Mouse (Mus musculus) ES-Bruce4 (cell line): Measurements from ENCODE around the gene Cwc25. TPM values are rescaled to one million over a fixed set of nuclear protein-coding genes. Genes with fewer than 3 reads are reported as not detected.

Source experiments
- H3K27ac ChIP-seq: 2 replicates; pipeline ENCODE4 v1.5.1; 2012; ENCODE audit warnings: low read length, inconsistent platforms; ENCODE audit not compliant: insufficient read depth
- H3K27me3 ChIP-seq: 2 replicates; pipeline ENCODE4 v1.6.1; 2012; ENCODE audit warnings: mild to moderate bottlenecking, low read length, inconsistent platforms; ENCODE audit not compliant: control insufficient read depth, poor library complexity, insufficient read depth, severe bottlenecking
- H3K36me3 ChIP-seq: 2 replicates; pipeline ENCODE4 v1.6.1; 2012; ENCODE audit warnings: inconsistent platforms, mild to moderate bottlenecking, low read length, moderate library complexity; ENCODE audit not compliant: control insufficient read depth, poor library complexity, insufficient read depth, severe bottlenecking
- H3K4me1 ChIP-seq: one replicate; pipeline ENCODE4 v1.8.1; 2011; ENCODE audit warnings: low read length; ENCODE audit not compliant: control insufficient read depth, insufficient read depth
- H3K4me3 ChIP-seq: 2 replicates; pipeline ENCODE4 v1.5.1; 2011; ENCODE audit warnings: low read depth, mild to moderate bottlenecking, low read length
- H3K9ac ChIP-seq: 2 replicates; pipeline ENCODE4 v1.6.1; 2012; ENCODE audit warnings: low read depth, mild to moderate bottlenecking, inconsistent platforms; ENCODE audit not compliant: poor library complexity, severe bottlenecking
- H3K9me3 ChIP-seq: replicated peaks from 2 replicates; pipeline ENCODE4 v1.6.1; 2012; ENCODE audit warnings: mild to moderate bottlenecking, low read length, inconsistent platforms; ENCODE audit not compliant: control insufficient read depth, poor library complexity, insufficient read depth, severe bottlenecking
- CTCF ChIP-seq: IDR thresholded peaks from one replicate; pipeline ENCODE4 v1.8.1; 2011; ENCODE audit warnings: low read depth, low read length
- EP300 ChIP-seq: IDR thresholded peaks from 2 replicates; pipeline ENCODE4 v1.6.1; 2011; ENCODE audit warnings: low read depth, low read length; ENCODE audit not compliant: insufficient read depth
- POLR2A ChIP-seq: IDR thresholded peaks from one replicate; pipeline ENCODE4 v1.8.1; 2011; ENCODE audit warnings: low read length; ENCODE audit not compliant: insufficient read depth
- polyA plus RNA-seq: library from polyadenylated mRNA; stranded (reverse); fragments of >200 nt; gene quantifications from 2 replicates; pipeline ENCODE4 v1.2.4, GENCODE M21; 2011; ENCODE audit warnings: low read depth; ENCODE audit not compliant: missing spikeins, insufficient read depth, insufficient read length

Cwc25 gene
- polyA plus RNA-seq, 1 experiment: 14.5 TPM

- H3K27ac ChIP-seq: no peak overlapping the region
- H3K9me3 ChIP-seq: no peaks in the 10 kb centered on the region
- TF ChIP-seq EP300: no peak
- TF ChIP-seq CTCF: no peak
- TF ChIP-seq POLR2A: no peak
- peaks cover 14% of the 10 kb centered on the region for H3K36me3 ChIP-seq
- H3K27me3 ChIP-seq: no peaks in the 10 kb centered on the region
- no peaks in the 10 kb centered on the region for H3K4me1 ChIP-seq
- H3K9ac ChIP-seq: no peak overlapping the region
- H3K4me3 ChIP-seq: no peak overlapping the region
Measured at GRCm38 (mm10) chr11:97701581-97702392, 64.6 kb downstream of the Cwc25 start.

- H3K27me3 ChIP-seq: no peaks in the 10 kb centered on the region
- H3K4me1 ChIP-seq: no peaks in the 10 kb centered on the region
- H3K9me3 ChIP-seq: no peaks in the 10 kb centered on the region
- H3K4me3 ChIP-seq: peak overlapping the region; percentile 90
- TF ChIP-seq POLR2A (no peak), EP300 (no peak), CTCF (no peak)
- H3K36me3 ChIP-seq: peaks cover 6% of the 10 kb centered on the region
- peak overlapping the region; percentile 97 for H3K9ac ChIP-seq
- H3K27ac ChIP-seq: no peak overlapping the region
Measured at GRCm38 (mm10) chr11:97700746-97701580, 65.4 kb downstream of the Cwc25 start.

- Histone ChIP-seq H3K36me3 (no peaks in the 10 kb centered on the region; the same call in 1 of the 2 replicates), H3K27me3 (no peaks in the 10 kb centered on the region), H3K4me3 (peak within 1 kb of the TSS; percentile 90), H3K9me3 (no peaks in the 10 kb centered on the region), H3K9ac (peak within 1 kb of the TSS; percentile 97), H3K27ac (peak within 1 kb of the TSS; percentile 89), H3K4me1 (peaks cover 3% of the 10 kb centered on the region)
- no peak for TF ChIP-seq EP300
- no peak for TF ChIP-seq CTCF
- no peak for TF ChIP-seq POLR2A
Measured at GRCm38 (mm10) chr11:97700003-97700745, 66.2 kb downstream of the Cwc25 start, which contains the start of gene Pcgf2. TSS of gene Pcgf2 (minus strand) at chr11:97700497.

- Histone ChIP-seq H3K4me1 (peaks cover 6% of the 10 kb centered on the region), H3K36me3 (no peaks in the 10 kb centered on the region), H3K4me3 (peak overlapping the region; percentile 90), H3K27ac (peak overlapping the region; percentile 89), H3K9me3 (no peaks in the 10 kb centered on the region), H3K9ac (peak overlapping the region; percentile 97), H3K27me3 (no peaks in the 10 kb centered on the region)
- peak; percentile 97 for TF ChIP-seq POLR2A
- peak; percentile 42; the same call in 1 of the 2 replicates for TF ChIP-seq EP300
- no peak for TF ChIP-seq CTCF
Measured at GRCm38 (mm10) chr11:97699626-97700002, 66.7 kb downstream of the Cwc25 start.

- TF ChIP-seq CTCF (peak; percentile 48), EP300 (no peak)
- Histone ChIP-seq H3K4me1 (peaks cover 6% of the 10 kb centered on the region), H3K9ac (peak overlapping the region; percentile 97), H3K36me3 (no peaks in the 10 kb centered on the region), H3K9me3 (no peaks in the 10 kb centered on the region), H3K4me3 (peak overlapping the region; percentile 90), H3K27ac (peak overlapping the region; percentile 52), H3K27me3 (no peaks in the 10 kb centered on the region)
Measured at GRCm38 (mm10) chr11:97698741-97699611, 67.4 kb downstream of the Cwc25 start.
